Mouse (Mus musculus): Measurements from ENCODE around the gene Cacng7.
"Not testable (repeated sequence)": the region's sequence is repeated elsewhere in the genome, so short reads cannot be mapped to it uniquely, and the experiment has no call there.

Gene Cacng7

DNA sequence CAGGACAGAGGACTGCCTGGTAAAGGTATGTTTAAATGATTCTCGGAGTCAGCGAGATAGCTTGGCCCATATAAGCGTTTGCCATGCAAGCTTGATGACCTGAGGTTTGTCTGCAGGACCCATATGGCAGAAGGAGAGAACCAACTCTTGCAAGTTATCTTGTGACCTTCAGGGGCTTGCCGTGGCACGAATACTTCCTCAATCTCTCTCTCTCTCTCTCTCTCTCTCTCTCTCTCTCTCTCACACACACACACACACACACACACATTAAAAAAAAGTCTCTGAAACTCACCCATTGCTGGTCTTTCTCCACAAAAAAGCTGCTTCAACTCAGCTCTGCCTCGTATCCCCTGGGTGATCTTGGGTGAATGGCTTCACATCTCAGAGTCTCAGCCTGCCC lies 56.1 kb downstream of the Cacng7 start:
- peak in 1 of 2 experiments; percentile 35 for DNase-seq (ENCODE audit: inconsistent age in 2 of 2, low spot score in 1 of 2)

- peak; percentile 76 to 87 for DNase-seq (ENCODE audit: inconsistent age in 2 of 2, low spot score in 1 of 2)
Measured at GRCm38 (mm10) chr7:3389444-3390412, 57.0 kb downstream of the Cacng7 start.

DNA sequence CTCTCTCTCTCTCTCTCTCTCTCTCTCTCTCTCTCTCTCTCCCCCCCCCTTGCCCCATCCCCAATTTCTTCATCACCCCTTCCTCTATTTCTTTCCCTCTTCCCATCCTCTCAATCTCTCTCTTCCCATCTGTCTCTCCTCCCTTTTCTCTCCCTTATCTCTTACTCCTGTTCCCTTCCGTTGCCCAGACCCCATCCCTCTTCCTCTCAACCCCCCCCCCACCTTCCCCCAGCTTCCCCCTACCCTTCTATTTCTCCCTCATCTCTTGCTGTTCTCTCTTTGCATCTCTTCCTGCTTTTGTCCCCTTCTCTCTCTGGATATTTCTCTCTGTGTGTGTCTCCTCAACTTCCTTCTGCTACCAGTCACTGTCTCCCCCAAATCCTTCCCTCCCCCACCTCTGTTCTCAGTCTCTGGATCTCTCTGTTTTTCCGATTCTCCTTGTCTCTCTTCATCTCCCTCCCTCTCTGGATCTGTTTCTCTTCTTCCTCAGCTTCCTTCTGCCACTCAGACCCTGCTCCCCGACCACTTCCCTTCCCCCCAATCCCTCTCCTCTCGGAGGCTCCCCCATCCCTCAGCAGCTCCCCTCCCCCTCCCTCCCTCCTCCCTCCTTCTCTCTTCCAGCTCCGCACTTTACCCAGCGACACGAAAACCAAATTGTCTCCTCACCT lies 57.8 kb downstream of the Cacng7 start, which contains the start of gene Cacng8:
Gene Cacng8, plus strand, starts transcription at position 271 of the 668 bp plus-strand sequence.
- DNase-seq (ENCODE audit: inconsistent age in 2 of 2, low spot score in 1 of 2) = peak in 1 of 2 experiments; percentile 53

DNA sequence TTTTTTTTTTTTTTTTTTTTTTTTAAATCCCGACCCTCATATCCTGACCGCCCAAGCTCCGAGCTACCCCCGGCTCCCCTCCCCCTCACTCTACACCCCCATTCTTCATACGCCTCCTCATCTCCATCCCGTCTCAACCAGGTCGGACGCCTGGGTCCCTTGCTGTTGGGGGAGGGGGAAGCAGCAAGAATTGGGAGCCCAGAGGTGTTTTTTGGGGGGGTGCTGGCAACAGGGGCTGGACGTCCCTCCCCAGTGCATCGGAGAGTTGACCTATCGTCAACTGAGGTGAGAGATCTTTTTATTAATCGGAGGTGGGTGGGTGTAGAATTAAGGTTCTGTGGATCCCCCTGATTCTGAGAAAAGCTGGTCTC lies 58.3 kb downstream of the Cacng7 start:
- DNase-seq (ENCODE audit: inconsistent age in 2 of 2, low spot score in 1 of 2) = peak in 1 of 2 experiments; percentile 44

GRCm38 (mm10) chr7:3391809-3392208 lies 59.1 kb downstream of the Cacng7 start:
- peak; percentile 56 to 57 for DNase-seq (ENCODE audit: inconsistent age in 2 of 2, low spot score in 1 of 2)

- DNase-seq (ENCODE audit: inconsistent age in 2 of 2, low spot score in 1 of 2) = no peak
Measured at GRCm38 (mm10) chr7:3397355-3397754, 64.6 kb downstream of the Cacng7 start.

- no peak for DNase-seq (ENCODE audit: inconsistent age in 2 of 2, low spot score in 1 of 2)
Measured at GRCm38 (mm10) chr7:3397797-3398196, 65.0 kb downstream of the Cacng7 start.

DNA sequence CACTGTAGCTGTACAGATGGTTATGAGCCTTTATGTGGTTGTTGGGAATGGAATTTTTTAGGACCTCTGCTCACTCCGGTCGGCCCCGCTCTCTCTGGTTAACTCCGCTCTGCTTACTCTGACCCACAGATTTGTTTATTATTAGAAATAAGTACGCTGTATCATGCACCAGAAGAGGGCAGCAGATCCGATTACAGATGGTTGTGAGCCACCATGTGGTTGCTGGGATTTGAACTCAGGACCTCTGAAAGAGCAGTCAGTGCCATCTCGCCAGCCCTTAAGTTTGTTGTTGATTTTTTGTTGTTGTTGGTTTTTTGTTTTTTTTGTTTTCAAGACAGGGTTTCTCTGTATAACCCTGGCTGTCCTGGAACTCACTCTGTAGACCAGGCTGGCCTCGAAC lies 65.6 kb downstream of the Cacng7 start:
- DNase-seq (ENCODE audit: inconsistent age in 2 of 2, low spot score in 1 of 2) = not testable (repeated sequence)

DNA sequence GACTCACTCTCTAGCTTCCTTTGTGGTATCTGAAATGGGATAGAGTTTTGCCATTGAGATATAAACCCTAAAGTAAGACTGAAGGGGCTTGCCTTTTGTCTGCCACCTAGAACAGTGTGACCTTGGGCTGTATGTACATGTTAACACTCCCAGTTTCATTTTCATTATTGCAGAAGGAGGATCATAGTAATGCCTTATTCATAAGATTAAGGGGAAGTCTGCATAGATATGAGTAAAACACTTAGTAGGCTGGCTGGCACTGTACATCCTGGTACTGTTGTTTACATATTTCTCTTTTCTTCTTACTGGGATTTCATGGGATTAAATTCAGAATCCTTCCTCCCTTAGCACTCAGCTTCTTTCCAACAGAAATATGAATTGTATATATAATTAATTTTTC lies 67.2 kb downstream of the Cacng7 start:
- no peak for DNase-seq (ENCODE audit: inconsistent age in 2 of 2, low spot score in 1 of 2)

GRCm38 (mm10) chr7:3409729-3410520 lies 77.2 kb downstream of the Cacng7 start:
- peak in 1 of 2 experiments; percentile 20 for DNase-seq (ENCODE audit: inconsistent age in 2 of 2, low spot score in 1 of 2)

DNA sequence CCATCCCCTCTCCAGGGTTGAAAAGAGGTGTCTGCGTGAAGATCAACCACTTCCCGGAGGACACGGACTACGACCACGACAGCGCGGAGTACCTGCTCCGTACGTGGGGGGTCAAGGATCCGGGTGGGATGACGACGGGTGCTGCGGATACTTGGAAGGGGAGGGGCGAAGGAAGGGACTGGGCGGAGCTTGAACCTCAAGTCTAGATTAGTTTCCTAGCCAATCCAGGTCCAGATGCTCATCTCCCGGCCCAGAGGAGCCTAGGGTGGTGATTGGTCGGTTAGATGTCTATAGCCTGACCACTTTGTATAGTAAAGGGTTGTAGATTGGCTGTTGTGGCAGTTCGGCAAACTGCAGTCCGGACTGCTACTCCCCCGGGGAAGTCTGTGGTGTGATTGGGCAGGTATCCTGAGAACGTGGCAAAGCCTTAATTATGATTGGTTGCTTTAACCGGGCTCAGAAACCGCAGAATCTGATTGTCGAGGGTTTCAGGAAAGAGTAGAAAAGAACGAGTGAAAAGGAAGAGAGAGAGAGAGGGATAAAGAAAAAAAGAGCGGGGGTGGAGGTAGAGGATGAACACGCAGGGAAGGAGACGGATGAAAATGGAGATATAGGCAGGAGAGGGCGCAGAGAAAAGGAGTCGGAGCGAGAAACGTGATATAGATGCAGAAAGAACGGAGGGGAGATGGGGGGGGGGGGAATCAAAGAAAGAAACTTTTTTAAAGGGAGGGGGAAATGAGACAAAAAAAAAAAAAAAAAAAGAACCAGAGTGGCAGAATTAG lies 78.6 kb downstream of the Cacng7 start:
- DNase-seq (ENCODE audit: inconsistent age in 2 of 2, low spot score in 1 of 2) = peak; percentile 76 to 83

DNA sequence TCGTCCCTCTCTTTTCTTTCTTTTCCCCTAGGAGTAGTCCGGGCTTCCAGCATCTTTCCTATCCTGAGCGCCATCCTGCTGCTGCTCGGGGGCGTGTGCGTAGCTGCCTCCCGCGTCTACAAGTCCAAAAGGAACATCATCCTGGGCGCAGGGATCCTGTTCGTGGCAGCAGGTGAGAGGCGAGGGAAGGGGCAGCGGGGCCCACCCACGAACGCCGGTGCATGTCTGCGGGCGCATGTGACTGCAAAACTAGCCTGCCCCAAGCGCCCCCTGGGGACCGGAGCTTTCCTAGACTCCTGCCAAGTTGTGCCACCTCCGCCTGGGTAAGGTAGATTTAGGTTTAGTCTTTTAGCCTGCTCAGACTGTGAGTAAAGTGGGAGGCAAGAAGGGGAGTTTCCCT lies 79.3 kb downstream of the Cacng7 start:
- peak; percentile 60 to 73 for DNase-seq (ENCODE audit: inconsistent age in 2 of 2, low spot score in 1 of 2)

DNA sequence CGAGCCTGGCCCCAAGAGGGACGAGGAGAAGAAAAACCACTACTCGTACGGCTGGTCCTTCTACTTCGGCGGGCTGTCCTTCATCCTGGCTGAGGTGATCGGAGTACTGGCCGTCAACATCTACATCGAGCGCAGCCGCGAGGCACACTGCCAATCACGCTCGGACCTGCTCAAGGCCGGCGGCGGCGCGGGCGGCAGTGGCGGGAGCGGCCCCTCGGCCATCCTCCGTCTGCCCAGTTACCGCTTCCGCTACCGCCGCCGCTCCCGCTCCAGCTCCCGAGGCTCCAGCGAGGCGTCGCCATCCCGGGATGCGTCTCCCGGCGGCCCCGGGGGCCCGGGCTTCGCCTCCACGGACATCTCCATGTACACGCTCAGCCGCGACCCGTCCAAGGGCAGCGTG lies 82.1 kb downstream of the Cacng7 start:
- peak; percentile 82 to 88 for DNase-seq (ENCODE audit: inconsistent age in 2 of 2, low spot score in 1 of 2)

DNA sequence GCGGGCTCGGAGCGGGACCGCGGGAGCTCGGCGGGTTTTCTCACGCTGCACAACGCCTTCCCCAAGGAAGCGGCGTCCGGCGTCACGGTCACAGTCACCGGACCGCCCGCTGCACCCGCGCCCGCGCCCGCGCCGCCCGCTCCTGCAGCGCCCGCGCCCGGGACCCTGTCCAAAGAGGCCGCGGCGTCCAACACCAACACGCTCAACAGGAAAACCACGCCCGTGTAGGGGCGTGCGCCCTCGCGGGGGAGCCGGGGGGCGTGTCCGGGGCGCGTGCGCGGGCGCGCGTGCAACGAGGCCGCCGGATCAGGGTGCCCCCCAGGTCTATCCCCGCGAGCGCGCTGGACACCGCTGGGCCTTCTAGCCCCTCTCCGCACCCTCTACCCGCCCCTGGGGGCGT lies 82.6 kb downstream of the Cacng7 start:
- peak; percentile 82 for DNase-seq (ENCODE audit: inconsistent age in 2 of 2, low spot score in 1 of 2)
